Mouse (Mus musculus) heart, embryonic 10.5 days (tissue): ENCODE data around the gene Iqcd. TPM values are rescaled to one million over a fixed set of nuclear protein-coding genes. Genes with fewer than 3 reads are reported as not detected.

ENCODE experiments used
- DNase-seq: peaks from one replicate; pipeline ENCODE4 v3.0.0-alpha.2; 2017; ENCODE audit warnings: low spot score
- H3K27ac ChIP-seq: fragments of 300-500 bp; sonication (generic); 2 replicates; pipeline ENCODE4 v1.5.1; 2016; ENCODE audit warnings: mild to moderate bottlenecking
- H3K27me3 ChIP-seq: fragments of 300-500 bp; sonication (generic); 2 replicates; pipeline ENCODE4 v1.6.1; 2016; ENCODE audit warnings: mild to moderate bottlenecking; ENCODE audit not compliant: poor library complexity, insufficient read depth, severe bottlenecking
- H3K36me3 ChIP-seq: fragments of 300-500 bp; sonication (generic); 2 replicates; pipeline ENCODE4 v1.6.1; 2016; ENCODE audit warnings: mild to moderate bottlenecking, moderate library complexity
- H3K4me1 ChIP-seq: fragments of 300-500 bp; sonication (generic); 2 replicates; pipeline ENCODE4 v1.6.1; 2016; ENCODE audit warnings: mild to moderate bottlenecking
- H3K4me3 ChIP-seq: fragments of 300-500 bp; sonication (generic); 2 replicates; pipeline ENCODE4 v1.5.1; 2016; ENCODE audit warnings: mild to moderate bottlenecking, moderate library complexity
- H3K9me3 ChIP-seq: fragments of 300-500 bp; sonication (generic); 2 replicates; pipeline ENCODE4 v1.6.1; 2016; ENCODE audit warnings: mild to moderate bottlenecking, moderate library complexity
- WGBS: fragments of 180-500 bp; shearing (Covaris S2); methylation state at CpG from one replicate; pipeline ENCODE4 v1.1.7; 2016; 5-methylcytosine and 5-hydroxymethylcytosine counted together
- polyA plus RNA-seq: library from polyadenylated mRNA; unstranded; fragments of >200 nt; fragmentation: Nextera tagmentation; extraction: Ambion mirVana; gene quantifications from 2 replicates; pipeline ENCODE4 v1.2.1, GENCODE M21; 2016

The Iqcd gene
- polyA plus RNA-seq, 1 experiment from 2014 or later: 0.24 TPM

- H3K27ac ChIP-seq: no peak overlapping the region
- peaks cover 39% of the 10 kb centered on the region for H3K27me3 ChIP-seq
- H3K4me3 ChIP-seq: no peak overlapping the region
- WGBS: 74% methylated on average over 6 of the region's 6 CpGs
- peaks cover 6% of the 10 kb centered on the region; the same call in 1 of the 2 replicates for H3K4me1 ChIP-seq
- H3K36me3 ChIP-seq: no peaks in the 10 kb centered on the region
- no peaks in the 10 kb centered on the region for H3K9me3 ChIP-seq
- no peak for DNase-seq
Measured at GRCm38 (mm10) chr5:120594485-120594884, 5.7 kb downstream of the Iqcd start.

- H3K27me3 ChIP-seq: peaks cover 69% of the 10 kb centered on the region
- no peak overlapping the region for H3K4me3 ChIP-seq
- 60% methylated on average over 6 of the region's 6 CpGs for WGBS
Measured at GRCm38 (mm10) chr5:120599625-120600024, 10.8 kb downstream of the Iqcd start.

GRCm38 (mm10) chr5:120600946-120601668 lies 12.3 kb downstream of the Iqcd start:
- 40% methylated on average over 11 of the region's 11 CpGs for WGBS
- Histone ChIP-seq H3K27ac (peak overlapping the region; percentile 54; the same call in 1 of the 2 replicates), H3K36me3 (no peaks in the 10 kb centered on the region), H3K4me3 (no peak overlapping the region), H3K4me1 (peaks cover 30% of the 10 kb centered on the region), H3K27me3 (peaks cover 62% of the 10 kb centered on the region), H3K9me3 (no peaks in the 10 kb centered on the region)
- DNase-seq: no peak

More at GRCm38 (mm10) chr5:120599625-120600024, 10.8 kb downstream of the Iqcd start:
- Histone ChIP-seq H3K4me1 (peaks cover 25% of the 10 kb centered on the region), H3K9me3 (no peaks in the 10 kb centered on the region), H3K36me3 (no peaks in the 10 kb centered on the region), H3K27ac (no peak overlapping the region)
- DNase-seq: no peak

- DNase-seq: no peak
- H3K27me3 ChIP-seq: peaks cover 63% of the 10 kb centered on the region
- 0 out of 2 replicates have a peak overlapping the region, but pooled peaks have one; percentile 9 for H3K27ac ChIP-seq
- no peaks in the 10 kb centered on the region for H3K9me3 ChIP-seq
- no peaks in the 10 kb centered on the region for H3K36me3 ChIP-seq
- whole genome bisulfite sequencing: 88% methylated on average over 12 of the region's 12 CpGs
- H3K4me1 ChIP-seq: peaks cover 30% of the 10 kb centered on the region
- no peak overlapping the region for H3K4me3 ChIP-seq
Measured at GRCm38 (mm10) chr5:120602210-120602609, 13.4 kb downstream of the Iqcd start.

- WGBS: 71% methylated on average over 7 of the region's 7 CpGs
- no peak overlapping the region for H3K4me3 ChIP-seq
- H3K36me3 ChIP-seq: peaks cover 8% of the 10 kb centered on the region
- peaks cover 50% of the 10 kb centered on the region for H3K27me3 ChIP-seq
- H3K4me1 ChIP-seq: peaks cover 30% of the 10 kb centered on the region
- no peak overlapping the region for H3K27ac ChIP-seq
- DNase-seq: no peak
- H3K9me3 ChIP-seq: no peaks in the 10 kb centered on the region
Measured at GRCm38 (mm10) chr5:120603515-120603914, 14.7 kb downstream of the Iqcd start.

- H3K27me3 ChIP-seq: peaks cover 36% of the 10 kb centered on the region
Measured at GRCm38 (mm10) chr5:120604839-120605238, 16.0 kb downstream of the Iqcd start.

GRCm38 (mm10) chr5:120605241-120605661 lies 16.4 kb downstream of the Iqcd start:
- no peak for DNase-seq

More at GRCm38 (mm10) chr5:120604839-120605238, 16.0 kb downstream of the Iqcd start:
- Histone ChIP-seq H3K9me3 (no peaks in the 10 kb centered on the region), H3K36me3 (peaks cover 20% of the 10 kb centered on the region), H3K27ac (0 out of 2 replicates have a peak overlapping the region, but pooled peaks have one; percentile 62), H3K4me3 (peak overlapping the region; percentile 50), H3K4me1 (peaks cover 25% of the 10 kb centered on the region)
- WGBS: 1% methylated on average over 6 of the region's 6 CpGs
- no peak for DNase-seq

GRCm38 (mm10) chr5:120605688-120606087 lies 16.9 kb downstream of the Iqcd start:
- peak overlapping the region; percentile 62 for H3K27ac ChIP-seq
- H3K36me3 ChIP-seq: peaks cover 20% of the 10 kb centered on the region
- WGBS: 2% methylated on average over 8 of the region's 8 CpGs
- peak overlapping the region; percentile 50 for H3K4me3 ChIP-seq
- H3K4me1 ChIP-seq: peaks cover 19% of the 10 kb centered on the region
- DNase-seq: peak; percentile 93
- no peaks in the 10 kb centered on the region for H3K9me3 ChIP-seq
- peaks cover 29% of the 10 kb centered on the region for H3K27me3 ChIP-seq

More at GRCm38 (mm10) chr5:120605241-120605661, 16.4 kb downstream of the Iqcd start:
- H3K27ac ChIP-seq: peak overlapping the region; percentile 62
- H3K36me3 ChIP-seq: peaks cover 20% of the 10 kb centered on the region
- H3K4me3 ChIP-seq: peak overlapping the region; percentile 50
- H3K9me3 ChIP-seq: no peaks in the 10 kb centered on the region
- WGBS: under 1% methylated on average over 10 of the region's 10 CpGs
- H3K27me3 ChIP-seq: peaks cover 32% of the 10 kb centered on the region
- peaks cover 23% of the 10 kb centered on the region for H3K4me1 ChIP-seq

GRCm38 (mm10) chr5:120606590-120607200 lies 17.9 kb downstream of the Iqcd start:
- H3K4me3 ChIP-seq: no peak overlapping the region
- DNase-seq: no peak
- H3K9me3 ChIP-seq: no peaks in the 10 kb centered on the region
- peaks cover 20% of the 10 kb centered on the region for H3K36me3 ChIP-seq
- peaks cover 29% of the 10 kb centered on the region for H3K27me3 ChIP-seq
- WGBS: 54% methylated on average over 25 of the region's 25 CpGs
- H3K4me1 ChIP-seq: peaks cover 18% of the 10 kb centered on the region
- H3K27ac ChIP-seq: no peak overlapping the region

- Histone ChIP-seq H3K27me3 (peaks cover 25% of the 10 kb centered on the region), H3K36me3 (peaks cover 20% of the 10 kb centered on the region), H3K27ac (no peak overlapping the region), H3K9me3 (no peaks in the 10 kb centered on the region), H3K4me1 (peaks cover 18% of the 10 kb centered on the region), H3K4me3 (no peak overlapping the region)
- WGBS: 77% methylated on average over 3 of the region's 3 CpGs
- no peak for DNase-seq
Measured at GRCm38 (mm10) chr5:120607335-120607734, 18.5 kb downstream of the Iqcd start.

GRCm38 (mm10) chr5:120609246-120609775 lies 20.5 kb downstream of the Iqcd start:
- Histone ChIP-seq H3K9me3 (no peaks in the 10 kb centered on the region), H3K27ac (no peak overlapping the region), H3K27me3 (peaks cover 9% of the 10 kb centered on the region; the same call in 1 of the 2 replicates), H3K4me3 (no peak overlapping the region), H3K4me1 (peaks cover 23% of the 10 kb centered on the region), H3K36me3 (peaks cover 20% of the 10 kb centered on the region)
- DNase-seq: no peak
- WGBS: 84% methylated on average over 16 of the region's 16 CpGs

GRCm38 (mm10) chr5:120610906-120611305 lies 22.1 kb downstream of the Iqcd start:
- H3K4me3 ChIP-seq: peak overlapping the region; percentile 66; the same call in 1 of the 2 replicates
- H3K36me3 ChIP-seq: peaks cover 30% of the 10 kb centered on the region
- no peak for DNase-seq
- no peaks in the 10 kb centered on the region for H3K9me3 ChIP-seq
- H3K27me3 ChIP-seq: peaks cover 9% of the 10 kb centered on the region; the same call in 1 of the 2 replicates
- peaks cover 15% of the 10 kb centered on the region for H3K4me1 ChIP-seq
- H3K27ac ChIP-seq: no peak overlapping the region
- 90% methylated on average over 5 of the region's 5 CpGs for WGBS

GRCm38 (mm10) chr5:120611416-120611815 lies 22.6 kb downstream of the Iqcd start:
- H3K9me3 ChIP-seq: no peaks in the 10 kb centered on the region
- H3K4me1 ChIP-seq: peaks cover 15% of the 10 kb centered on the region
- no peak for DNase-seq
- WGBS: 65% methylated on average over 8 of the region's 8 CpGs
- peaks cover 7% of the 10 kb centered on the region; the same call in 1 of the 2 replicates for H3K27me3 ChIP-seq
- peak overlapping the region; percentile 66 for H3K4me3 ChIP-seq
- H3K36me3 ChIP-seq: peaks cover 34% of the 10 kb centered on the region
- peak overlapping the region; percentile 8; the same call in 1 of the 2 replicates for H3K27ac ChIP-seq
